Mouse (Mus musculus): ENCODE measurements around the gene Slc4a10.

GRCm38 (mm10) chr2:62018209-62018608 is 28.1 kb upstream of the Slc4a10 start:
- TF ChIP-seq TAL1 (IDR thresholded peaks at IDR 0.05; ENCODE audit: low read length) (no peak), GATA1 (IDR thresholded peaks at IDR 0.05; ENCODE audit: low read length) (no peak)
